Mouse (Mus musculus): ENCODE measurements at regions not wholly inside any gene's neighbourhood (a gene's known extent, or its start where the extent isn't known, plus 50 kb on each side); places are given as distances from the start of the nearest gene placed in this dataset.
"Not testable (repeated sequence)": the region's sequence is repeated elsewhere in the genome, so short reads cannot be mapped to it uniquely, and the experiment has no call there.

- Histone ChIP-seq H3K4me1 (no peaks in the 10 kb centered on the region), H3K27me3 (ENCODE audit: insufficient read depth, poor library complexity, severe bottlenecking) (no peaks in the 10 kb centered on the region), H3K36me3 (no peaks in the 10 kb centered on the region), H3K4me3 (no peak overlapping the region), H3K27ac (no peak overlapping the region), H3K9me3 (no peaks in the 10 kb centered on the region)
- DNase-seq (ENCODE audit: low spot score), result no peak
- 73% methylated on average over 9 of the region's 11 CpGs for WGBS
Observed at GRCm38 (mm10) chr16:55758707-55759067, 80.0 kb downstream of the Nfkbiz start.

- Histone ChIP-seq H3K27ac (no peak overlapping the region), H3K4me3 (no peak overlapping the region), H3K9me3 (no peaks in the 10 kb centered on the region), H3K4me1 (no peaks in the 10 kb centered on the region), H3K27me3 (ENCODE audit: insufficient read depth, poor library complexity, severe bottlenecking) (no peaks in the 10 kb centered on the region), H3K36me3 (no peaks in the 10 kb centered on the region)
- no peak for DNase-seq (ENCODE audit: low spot score)
- WGBS, result 68% methylated on average over 4 of the region's 5 CpGs
Observed at GRCm38 (mm10) chr16:55757952-55758706, 80.6 kb downstream of the Nfkbiz start.

GRCm38 (mm10) chr16:55757422-55757815 lies 81.3 kb downstream of the Nfkbiz start:
- 90% methylated on average over 3 of the region's 3 CpGs for WGBS
- H3K4me3 ChIP-seq; H3K9me3 ChIP-seq; H3K36me3 ChIP-seq; H3K27ac ChIP-seq; DNase-seq (ENCODE audit: low spot score); H3K27me3 ChIP-seq (ENCODE audit: insufficient read depth, poor library complexity, severe bottlenecking); H3K4me1 ChIP-seq: not testable (repeated sequence)

GRCm38 (mm10) chr16:55756764-55757421 lies 81.8 kb downstream of the Nfkbiz start:
- no peaks in the 10 kb centered on the region for H3K36me3 ChIP-seq
- H3K27ac ChIP-seq, result no peak overlapping the region
- WGBS, result 87% methylated on average over 15 of the region's 15 CpGs
- no peaks in the 10 kb centered on the region for H3K9me3 ChIP-seq
- no peaks in the 10 kb centered on the region for H3K27me3 ChIP-seq (ENCODE audit: insufficient read depth, poor library complexity, severe bottlenecking)
- no peaks in the 10 kb centered on the region for H3K4me1 ChIP-seq
- no peak overlapping the region for H3K4me3 ChIP-seq
- no peak for DNase-seq (ENCODE audit: low spot score)

GRCm38 (mm10) chr16:55755309-55755832 lies 83.3 kb downstream of the Nfkbiz start:
- WGBS, result 71% methylated on average over 6 of the region's 6 CpGs

GRCm38 (mm10) chr16:55754092-55754763 lies 84.5 kb downstream of the Nfkbiz start:
- no peaks in the 10 kb centered on the region for H3K9me3 ChIP-seq
- DNase-seq (ENCODE audit: low spot score), result no peak

More at GRCm38 (mm10) chr16:55755309-55755832, 83.3 kb downstream of the Nfkbiz start:
- DNase-seq (ENCODE audit: low spot score), result no peak
- no peaks in the 10 kb centered on the region for H3K4me1 ChIP-seq
- no peak overlapping the region for H3K27ac ChIP-seq
- H3K27me3 ChIP-seq (ENCODE audit: insufficient read depth, poor library complexity, severe bottlenecking), result no peaks in the 10 kb centered on the region
- H3K9me3 ChIP-seq, result no peaks in the 10 kb centered on the region
- no peak overlapping the region for H3K4me3 ChIP-seq
- H3K36me3 ChIP-seq, result no peaks in the 10 kb centered on the region

GRCm38 (mm10) chr16:55753380-55753779 lies 85.3 kb downstream of the Nfkbiz start:
- Histone ChIP-seq H3K27me3 (ENCODE audit: insufficient read depth, poor library complexity, severe bottlenecking) (no peaks in the 10 kb centered on the region), H3K27ac (no peak overlapping the region), H3K9me3 (no peaks in the 10 kb centered on the region), H3K4me3 (no peak overlapping the region), H3K36me3 (no peaks in the 10 kb centered on the region), H3K4me1 (no peaks in the 10 kb centered on the region)
- 74% methylated on average over 4 of the region's 4 CpGs for WGBS
- no peak for DNase-seq (ENCODE audit: low spot score)

More at GRCm38 (mm10) chr16:55754092-55754763, 84.5 kb downstream of the Nfkbiz start:
- Histone ChIP-seq H3K4me1 (no peaks in the 10 kb centered on the region), H3K27ac (no peak overlapping the region), H3K4me3 (no peak overlapping the region), H3K36me3 (no peaks in the 10 kb centered on the region), H3K27me3 (ENCODE audit: insufficient read depth, poor library complexity, severe bottlenecking) (no peaks in the 10 kb centered on the region)
- WGBS, result 83% methylated on average over 14 of the region's 14 CpGs

- Histone ChIP-seq H3K4me3 (no peak overlapping the region), H3K36me3 (no peaks in the 10 kb centered on the region), H3K27ac (no peak overlapping the region), H3K27me3 (ENCODE audit: insufficient read depth, poor library complexity, severe bottlenecking) (no peaks in the 10 kb centered on the region), H3K4me1 (no peaks in the 10 kb centered on the region), H3K9me3 (no peaks in the 10 kb centered on the region)
- DNase-seq (ENCODE audit: low spot score), result no peak
- WGBS, result 75% methylated on average over 2 of the region's 2 CpGs
Observed at GRCm38 (mm10) chr16:55747250-55747649, 91.4 kb downstream of the Nfkbiz start.

- no peak for DNase-seq (ENCODE audit: low spot score)
- H3K4me1 ChIP-seq, result no peaks in the 10 kb centered on the region
- no peaks in the 10 kb centered on the region for H3K9me3 ChIP-seq
- no peaks in the 10 kb centered on the region for H3K36me3 ChIP-seq
- WGBS, result 72% methylated on average over 3 of the region's 3 CpGs
- no peak overlapping the region for H3K27ac ChIP-seq
- H3K27me3 ChIP-seq (ENCODE audit: insufficient read depth, poor library complexity, severe bottlenecking), result no peaks in the 10 kb centered on the region
- H3K4me3 ChIP-seq, result no peak overlapping the region
Observed at GRCm38 (mm10) chr16:55746159-55746558, 92.5 kb downstream of the Nfkbiz start.

- no peak overlapping the region for H3K4me3 ChIP-seq
- H3K9me3 ChIP-seq, result no peaks in the 10 kb centered on the region
- H3K27me3 ChIP-seq (ENCODE audit: insufficient read depth, poor library complexity, severe bottlenecking), result no peaks in the 10 kb centered on the region
- H3K27ac ChIP-seq, result no peak overlapping the region
- no peak for DNase-seq (ENCODE audit: low spot score)
- 68% methylated on average over 3 of the region's 3 CpGs for WGBS
- H3K36me3 ChIP-seq, result no peaks in the 10 kb centered on the region
- no peaks in the 10 kb centered on the region for H3K4me1 ChIP-seq
Observed at GRCm38 (mm10) chr16:55745094-55745493, 93.6 kb downstream of the Nfkbiz start.

GRCm38 (mm10) chr16:55741099-55741863 lies 97.4 kb downstream of the Nfkbiz start:
- 86% methylated on average over 2 of the region's 2 CpGs for WGBS
- H3K4me1 ChIP-seq, result no peaks in the 10 kb centered on the region
- no peak overlapping the region for H3K27ac ChIP-seq
- DNase-seq (ENCODE audit: low spot score), result no peak
- no peaks in the 10 kb centered on the region for H3K9me3 ChIP-seq
- no peaks in the 10 kb centered on the region for H3K27me3 ChIP-seq (ENCODE audit: insufficient read depth, poor library complexity, severe bottlenecking)
- no peak overlapping the region for H3K4me3 ChIP-seq
- no peaks in the 10 kb centered on the region for H3K36me3 ChIP-seq

GRCm38 (mm10) chr16:55738741-55739140 lies 100.0 kb downstream of the Nfkbiz start:
- Histone ChIP-seq H3K9me3 (no peaks in the 10 kb centered on the region), H3K4me3 (no peak overlapping the region), H3K4me1 (no peaks in the 10 kb centered on the region), H3K27me3 (ENCODE audit: insufficient read depth, poor library complexity, severe bottlenecking) (no peaks in the 10 kb centered on the region), H3K27ac (no peak overlapping the region), H3K36me3 (no peaks in the 10 kb centered on the region)
- DNase-seq (ENCODE audit: low spot score), result no peak
- WGBS, result 90% methylated on average over 4 of the region's 4 CpGs

All from heart, embryonic 10.5 days (tissue).